Mouse (Mus musculus) layer of hippocampus, postnatal 10 days (tissue): Measurements from ENCODE around the gene Nxt2. TPM values are rescaled to one million over a fixed set of nuclear protein-coding genes. Genes with fewer than 3 reads are reported as not detected.

Experiments used
- total RNA-seq, 2 experiments: library from RNA; stranded (reverse); gene quantifications; 2 replicates each; pipeline ENCODE4 v1.2.3; 2021

Gene Nxt2
- total RNA-seq, 2 experiments from 2014 or later = 21.6 to 22.7 TPM

Other genes starting within 250 kb of the Nxt2 start
- gene Gucy2f, start 29.8 kb upstream of the Nxt2 start, total RNA-seq = 1 to 10 TPM; 1.1 to 1.3 TPM
- 10 to 100 TPM; 27.6 to 30.8 TPM for gene Kcne1l, start 79.5 kb downstream of the Nxt2 start, total RNA-seq
- gene Acsl4, start 163.8 kb downstream of the Nxt2 start, total RNA-seq = 10 to 100 TPM; 69.3 to 75.3 TPM